Mouse (Mus musculus): Measurements from ENCODE around the gene Bst2. TPM values are rescaled to one million over a fixed set of nuclear protein-coding genes. Genes with fewer than 3 reads are reported as not detected.
"Not testable (repeated sequence)": the region's sequence is repeated elsewhere in the genome, so short reads cannot be mapped to it uniquely, and the experiment has no call there.

Gene Bst2
- total and polyA plus RNA-seq, 2 experiments from 2014 or later = 14.4 to 21.0 TPM

DNA sequence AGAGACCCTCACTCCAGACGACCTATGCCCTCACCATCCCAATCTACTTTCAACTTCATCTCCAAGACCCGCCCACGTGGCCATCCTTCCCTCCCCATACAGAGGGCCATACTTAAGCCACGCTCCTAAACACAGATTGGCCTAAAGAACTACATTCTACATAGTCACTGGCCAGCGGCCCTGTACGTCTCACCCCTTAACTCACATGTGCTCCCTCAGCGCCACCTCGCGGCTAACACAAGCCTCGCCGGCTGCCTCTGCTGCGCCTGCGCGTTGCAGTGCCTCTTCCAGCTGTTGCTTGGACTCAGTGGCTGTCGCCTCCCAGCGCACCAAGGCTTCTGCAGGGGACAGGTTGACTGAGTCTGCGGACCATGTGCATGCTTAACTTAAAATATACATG is 15.6 kb downstream of the Bst2 start:
- TF ChIP-seq CTCF (IDR thresholded peaks at IDR 0.05; ENCODE audit: low read depth) = peak; percentile 97

DNA sequence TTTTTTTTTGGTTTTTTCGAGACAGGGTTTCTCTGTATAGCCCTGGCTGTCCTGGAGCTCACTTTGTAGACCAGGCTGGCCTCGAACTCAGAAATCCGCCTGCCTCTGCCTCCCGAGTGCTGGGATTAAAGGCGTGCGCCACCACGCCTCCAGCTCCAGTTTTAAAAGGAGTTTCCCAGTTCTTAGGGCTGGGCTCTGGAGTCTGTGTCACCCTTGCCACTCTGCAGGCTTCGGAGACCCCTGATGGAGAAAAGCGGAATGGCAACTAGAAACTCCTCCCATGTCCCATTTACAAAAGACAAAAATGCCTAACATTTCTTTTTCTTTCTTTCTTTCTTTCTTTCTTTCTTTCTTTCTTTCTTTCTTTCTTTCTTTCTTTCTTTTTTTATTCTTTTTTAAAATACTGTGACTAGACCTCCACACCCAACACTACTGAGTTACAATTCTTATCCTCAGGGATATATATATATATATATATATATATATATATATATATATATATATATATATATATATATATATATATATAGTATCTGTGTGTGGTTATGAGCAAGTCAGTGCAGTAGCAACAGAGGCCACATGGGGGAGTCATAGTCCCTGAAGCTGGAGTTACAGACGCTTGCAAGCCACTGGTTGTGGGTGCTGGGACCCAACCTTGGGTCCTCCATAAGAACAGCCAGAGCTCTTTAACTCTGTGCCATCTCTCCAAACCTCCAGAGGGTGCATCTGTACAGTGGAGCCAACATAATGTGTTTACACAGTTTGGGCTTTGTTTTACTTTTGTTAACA is 18.0 kb downstream of the Bst2 start:
- peak; percentile 82 for DNase-seq (ENCODE audit: low spot score)
- not testable (repeated sequence) for H3K4me1 ChIP-seq (ENCODE audit: insufficient read depth, low read length); H3K4me3 ChIP-seq (ENCODE audit: low read length); H3K9me3 ChIP-seq (ENCODE audit: low read length); H3K4me2 ChIP-seq (ENCODE audit: low read depth, low read length); H3K36me3 ChIP-seq (ENCODE audit: insufficient read depth, low read length); H3K27ac ChIP-seq; ATAC-seq; H3K27me3 ChIP-seq (ENCODE audit: insufficient read depth, low read length); H3K9ac ChIP-seq (replicated peaks; ENCODE audit: low read length)
- peak; percentile 70 for TF ChIP-seq CTCF (IDR thresholded peaks at IDR 0.05; ENCODE audit: low read depth)
- WGBS = 44% methylated on average over 9 of the region's 10 CpGs

More for the DNA sequence above, 15.6 kb downstream of the Bst2 start:
- Histone ChIP-seq H3K4me3 (ENCODE audit: low read length) (no peak overlapping the region), H3K36me3 (ENCODE audit: insufficient read depth, low read length) (no peaks in the 10 kb centered on the region), H3K9me3 (ENCODE audit: low read length) (no peaks in the 10 kb centered on the region), H3K9ac (replicated peaks; ENCODE audit: low read length) (no peak overlapping the region), H3K4me1 (ENCODE audit: insufficient read depth, low read length) (no peaks in the 10 kb centered on the region), H3K27me3 (ENCODE audit: insufficient read depth, low read length) (peaks cover 17% of the 10 kb centered on the region), H3K27ac (no peak overlapping the region), H3K4me2 (ENCODE audit: low read depth, low read length) (no peak overlapping the region)
- ATAC-seq (peak; percentile 95), DNase-seq (ENCODE audit: low spot score) (peak; percentile 94)
- WGBS = 5% methylated on average over 17 of the region's 17 CpGs

DNA sequence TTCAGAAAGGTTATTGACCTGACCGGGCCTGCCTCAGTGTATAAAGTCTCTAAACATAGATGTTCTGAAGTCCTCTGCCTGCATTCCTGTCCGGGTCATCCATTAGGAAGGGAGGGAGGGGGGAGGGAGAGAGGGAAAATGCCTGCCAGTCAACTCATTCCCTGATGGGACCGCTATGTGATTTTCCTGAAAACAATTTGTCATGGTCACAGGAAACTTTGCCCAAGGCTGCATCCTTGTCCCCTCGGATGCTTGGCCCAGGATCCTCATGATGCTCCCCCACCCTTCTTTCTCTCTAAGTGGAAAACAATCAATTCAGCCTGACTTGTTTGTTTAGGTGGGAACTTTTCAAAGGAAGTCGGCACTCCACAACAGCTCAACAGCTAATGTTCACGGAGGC is 20.5 kb downstream of the Bst2 start:
- Histone ChIP-seq H3K9me3 (ENCODE audit: low read length) (no peaks in the 10 kb centered on the region), H3K36me3 (ENCODE audit: insufficient read depth, low read length) (no peaks in the 10 kb centered on the region), H3K4me3 (ENCODE audit: low read length) (no peak overlapping the region), H3K4me1 (ENCODE audit: insufficient read depth, low read length) (no peaks in the 10 kb centered on the region), H3K27me3 (ENCODE audit: insufficient read depth, low read length) (no peaks in the 10 kb centered on the region), H3K9ac (replicated peaks; ENCODE audit: low read length) (no peak overlapping the region), H3K4me2 (ENCODE audit: low read depth, low read length) (no peak overlapping the region), H3K27ac (no peak overlapping the region)
- ATAC-seq (no peak), DNase-seq (ENCODE audit: low spot score) (no peak)
- 9% methylated on average over 6 of the region's 6 CpGs for WGBS
- no peak for TF ChIP-seq CTCF (IDR thresholded peaks at IDR 0.05; ENCODE audit: low read depth)

DNA sequence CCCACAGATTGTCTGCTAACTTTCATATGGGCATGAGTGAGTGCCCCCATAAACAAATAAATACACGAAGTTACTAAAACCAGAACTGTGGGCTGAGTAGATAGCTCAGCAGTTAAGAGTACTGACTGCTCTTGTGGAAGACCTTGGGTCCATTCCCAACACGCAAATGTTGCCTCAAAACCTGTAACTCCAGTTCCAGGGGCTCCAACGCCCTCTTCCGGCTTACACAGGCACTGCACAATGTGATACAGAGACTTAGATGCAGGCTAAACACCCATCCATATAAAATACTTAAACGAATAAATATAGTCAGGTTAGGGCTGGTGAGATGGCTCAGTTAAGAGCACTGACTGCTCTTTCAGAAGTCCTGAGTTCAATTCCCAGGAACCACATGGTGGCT is 22.2 kb downstream of the Bst2 start:
- DNase-seq (ENCODE audit: low spot score) (no peak), ATAC-seq (no peak)
- Histone ChIP-seq H3K36me3 (ENCODE audit: insufficient read depth, low read length) (no peaks in the 10 kb centered on the region), H3K9ac (replicated peaks; ENCODE audit: low read length) (no peak overlapping the region), H3K4me3 (ENCODE audit: low read length) (no peak overlapping the region), H3K27me3 (ENCODE audit: insufficient read depth, low read length) (peaks cover 2% of the 10 kb centered on the region; the same call in 1 of the 2 replicates), H3K9me3 (ENCODE audit: low read length) (no peaks in the 10 kb centered on the region), H3K27ac (no peak overlapping the region), H3K4me1 (ENCODE audit: insufficient read depth, low read length) (no peaks in the 10 kb centered on the region), H3K4me2 (ENCODE audit: low read depth, low read length) (no peak overlapping the region)
- no peak for TF ChIP-seq CTCF (IDR thresholded peaks at IDR 0.05; ENCODE audit: low read depth)
- 73% methylated on average over 5 of the region's 5 CpGs for WGBS

DNA sequence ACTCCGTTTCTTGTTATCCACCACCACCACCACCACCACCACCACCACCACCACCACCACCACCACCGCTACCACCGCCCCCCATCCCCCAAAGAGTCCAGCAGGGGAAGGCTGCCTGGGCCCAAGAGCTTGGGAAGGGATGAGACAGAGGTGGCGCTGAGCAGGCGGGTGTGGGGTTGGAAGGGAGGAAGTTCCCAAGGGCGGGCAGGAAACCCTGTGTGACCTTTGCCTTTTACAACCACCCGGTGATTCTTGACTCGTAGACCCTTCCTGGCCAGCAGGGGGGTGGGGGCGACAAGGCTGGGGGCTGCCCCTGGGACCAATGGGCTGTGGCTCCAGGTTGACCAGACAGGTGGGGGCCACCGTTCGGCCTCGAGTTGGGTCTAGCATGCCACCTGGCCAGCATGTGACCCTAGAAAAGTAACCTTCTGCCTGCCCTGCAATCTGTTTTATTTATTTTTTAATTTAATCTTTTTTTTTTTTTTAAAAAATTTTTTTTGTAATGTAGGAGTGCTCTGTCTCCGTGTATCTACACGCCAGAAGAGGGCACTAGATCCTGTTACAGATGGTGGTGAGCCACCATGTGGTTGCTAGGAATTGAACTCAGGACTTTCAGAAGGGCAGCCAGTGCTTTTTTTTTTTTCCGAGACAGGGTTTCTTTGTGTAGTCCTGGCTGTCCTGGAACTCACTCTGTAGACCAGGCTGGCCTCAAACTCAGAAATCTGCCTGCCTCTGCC is 24.1 kb downstream of the Bst2 start:
- ATAC-seq (no peak), DNase-seq (ENCODE audit: low spot score) (no peak)
- no peak for TF ChIP-seq CTCF (IDR thresholded peaks at IDR 0.05; ENCODE audit: low read depth)
- WGBS = 78% methylated on average over 14 of the region's 15 CpGs
- Histone ChIP-seq H3K4me2 (ENCODE audit: low read depth, low read length) (no peak overlapping the region), H3K4me3 (ENCODE audit: low read length) (no peak overlapping the region), H3K27ac (no peak overlapping the region), H3K9ac (replicated peaks; ENCODE audit: low read length) (no peak overlapping the region), H3K4me1 (ENCODE audit: insufficient read depth, low read length) (0 out of 2 replicates have a peak, but pooled peaks cover under 1% of the 10 kb centered on the region), H3K36me3 (ENCODE audit: insufficient read depth, low read length) (no peaks in the 10 kb centered on the region), H3K9me3 (ENCODE audit: low read length) (no peaks in the 10 kb centered on the region), H3K27me3 (ENCODE audit: insufficient read depth, low read length) (peaks cover 10% of the 10 kb centered on the region)

DNA sequence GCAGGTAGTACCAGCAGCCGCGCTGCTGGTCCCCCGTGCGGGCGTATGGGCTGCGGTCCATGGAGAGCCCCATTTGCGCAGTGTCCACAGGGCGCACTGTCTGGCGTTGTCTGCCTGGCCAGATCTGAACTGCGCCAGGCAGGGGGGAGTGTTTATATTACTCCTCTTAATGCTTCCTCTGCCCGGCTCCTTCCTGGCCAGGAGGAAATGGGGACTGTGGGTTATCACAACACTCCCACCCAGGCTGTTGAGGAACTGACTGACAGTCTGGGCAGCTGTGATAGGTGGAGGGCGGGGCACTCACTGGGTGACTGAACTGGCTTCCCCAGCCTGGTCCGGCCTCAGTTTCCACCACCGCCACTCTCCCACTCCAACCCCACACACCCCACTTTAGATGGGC is 25.6 kb downstream of the Bst2 start, which contains the start of gene Plvap:
Gene Plvap, minus strand, starts transcription at position 109 of the 400 bp plus-strand sequence.
- DNase-seq (ENCODE audit: low spot score) (no peak), ATAC-seq (no peak)
- no peak within 1 kb of the TSS for H3K9ac ChIP-seq (replicated peaks; ENCODE audit: low read length)
- no peak within 1 kb of the TSS for H3K4me3 ChIP-seq (ENCODE audit: low read length)
- H3K36me3 ChIP-seq (ENCODE audit: insufficient read depth, low read length) = no peaks in the 10 kb centered on the region
- TF ChIP-seq CTCF (IDR thresholded peaks at IDR 0.05; ENCODE audit: low read depth) = no peak
- peaks cover 20% of the 10 kb centered on the region for H3K27me3 ChIP-seq (ENCODE audit: insufficient read depth, low read length)
- no peak within 1 kb of the TSS for H3K27ac ChIP-seq
- no peaks in the 10 kb centered on the region for H3K9me3 ChIP-seq (ENCODE audit: low read length)
- no peak within 1 kb of the TSS for H3K4me2 ChIP-seq (ENCODE audit: low read depth, low read length)
- 0 out of 2 replicates have a peak, but pooled peaks cover 5% of the 10 kb centered on the region for H3K4me1 ChIP-seq (ENCODE audit: insufficient read depth, low read length)
- WGBS = 69% methylated on average over 14 of the region's 14 CpGs
